Mouse (Mus musculus): ENCODE measurements around the gene Spag16. TPM values are rescaled to one million over a fixed set of nuclear protein-coding genes. Genes with fewer than 3 reads are reported as not detected.

Spag16 gene
- not detected for polyA plus RNA-seq (2015; fragmentation: Illumina TruSeq; extraction: RNeasy Lipid Tissue Mini Kit (QIAGEN cat#74804); ENCODE audit: insufficient read depth, low replicate concordance)

DNA sequence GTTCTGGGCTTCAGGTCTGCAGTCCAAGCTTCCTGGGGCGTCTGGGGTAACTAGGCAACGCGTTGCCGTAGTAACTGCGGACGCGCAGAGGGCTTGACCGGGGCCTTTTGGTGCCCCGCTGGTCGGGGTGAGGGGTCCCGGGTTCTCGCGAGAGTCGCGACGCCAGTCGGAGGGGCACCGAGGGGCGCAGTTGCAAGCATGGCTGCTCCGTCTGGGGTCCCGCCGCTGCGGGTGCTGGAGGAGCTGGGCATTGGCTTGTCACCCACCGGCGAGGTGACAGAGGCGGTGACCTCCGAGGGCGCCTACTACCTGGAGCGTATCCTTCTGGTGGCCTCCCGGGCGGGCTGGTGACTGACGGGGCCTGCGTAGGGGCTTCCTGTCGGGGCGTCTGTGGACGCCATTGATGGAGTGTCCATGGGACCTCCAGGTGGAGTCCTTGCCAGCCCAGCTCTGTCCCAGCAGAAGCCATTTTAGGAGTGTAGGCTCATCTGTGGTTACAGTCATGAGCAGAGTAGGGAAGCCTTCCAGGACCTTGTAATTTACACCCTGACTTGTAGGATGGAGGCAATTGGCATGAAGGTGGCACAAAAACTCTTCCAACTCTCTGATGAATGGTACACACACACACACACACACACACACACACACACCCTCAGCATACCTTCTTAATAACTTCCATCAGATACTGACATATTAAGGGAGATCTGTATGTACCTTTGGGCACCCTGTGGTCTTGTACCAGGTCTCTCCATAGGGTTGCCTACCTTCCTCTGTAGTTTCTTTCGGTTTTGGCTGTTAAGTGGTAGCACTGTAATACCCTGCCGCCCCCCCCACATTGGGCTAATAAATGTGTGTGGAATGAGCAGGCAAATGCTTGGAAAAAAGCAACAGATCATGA, at the start of gene Spag16:
Gene Spag16 (plus strand): TSS at position 165 of the 898 bp plus-strand sequence.

DNA sequence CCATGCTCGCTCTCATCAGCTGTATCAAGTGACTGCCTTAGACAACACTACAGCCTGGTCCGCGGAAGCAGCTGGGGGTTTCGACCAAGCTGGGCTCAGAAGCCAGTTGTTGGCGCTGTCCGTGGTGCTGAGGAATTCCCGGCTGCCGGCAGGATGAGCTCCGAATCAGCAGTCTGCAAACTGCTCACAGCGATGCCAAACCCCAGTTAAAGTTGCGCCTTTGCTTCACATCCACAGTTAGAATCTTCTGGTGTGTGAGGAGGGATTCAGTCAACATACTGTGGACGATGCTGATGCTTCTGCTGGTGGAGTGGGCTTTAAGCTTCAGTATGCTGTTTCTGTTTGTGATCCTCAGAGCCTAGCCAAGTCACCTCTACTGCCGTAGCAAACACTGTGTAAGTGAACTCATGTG, 898.9 kb downstream of the Spag16 start, which contains the start of gene Vwc2l:
Gene Vwc2l (plus strand): TSS at position 61 of the 412 bp plus-strand sequence.

Other genes starting within 250 kb of the Spag16 start
- 9.1 TPM for gene Ikzf2, start 139.7 kb upstream of the Spag16 start, polyA plus RNA-seq (2015; fragmentation: Illumina TruSeq; extraction: RNeasy Lipid Tissue Mini Kit (QIAGEN cat#74804); ENCODE audit: insufficient read depth, low replicate concordance)

Data from spleen, adult 10 weeks (tissue).